Mouse (Mus musculus) kidney, postnatal 36 days (tissue): Measurements from ENCODE around the gene Cd40.

Experiments
- DNase-seq, 2 experiments: peaks; one replicate each; pipeline ENCODE4 v3.0.0; 2021 to 2022; ENCODE audit warnings: mixed read lengths in 2 of 2

Cd40 gene

DNA sequence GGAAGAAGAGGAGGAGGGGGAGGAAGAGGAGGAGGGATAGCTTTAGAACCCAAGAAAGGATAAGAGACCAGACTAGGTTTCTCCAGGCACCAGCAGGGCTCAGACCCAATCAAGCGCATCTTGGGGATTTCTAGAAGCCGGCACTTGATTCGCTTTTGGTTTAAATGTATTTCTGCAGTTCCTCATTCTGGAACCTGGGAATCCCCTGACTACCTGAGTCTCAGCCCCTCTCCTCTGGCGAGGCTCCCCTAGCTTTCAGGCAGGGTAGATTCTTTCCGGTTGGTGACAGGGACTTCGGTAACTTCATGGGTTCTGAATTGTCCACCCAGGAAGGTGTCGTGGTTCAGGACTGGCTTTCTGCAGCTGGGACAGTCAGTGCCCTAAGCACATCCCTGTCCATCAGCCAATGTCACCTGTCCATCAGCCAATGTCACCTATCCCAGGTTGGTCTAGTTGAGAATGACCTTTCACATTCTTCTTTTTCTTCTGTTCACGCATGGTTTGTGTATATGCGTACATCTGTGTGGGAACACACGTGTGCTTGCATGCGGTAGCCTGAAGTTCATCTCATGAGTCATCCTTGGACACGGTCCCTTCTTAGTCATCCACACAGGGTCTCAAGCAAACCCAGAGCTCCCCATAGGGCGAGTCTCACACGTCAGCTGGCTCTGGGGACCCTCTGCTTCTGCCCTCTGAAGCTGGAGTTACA is 1.1 kb downstream of the Cd40 start:
- no peak for DNase-seq

DNA sequence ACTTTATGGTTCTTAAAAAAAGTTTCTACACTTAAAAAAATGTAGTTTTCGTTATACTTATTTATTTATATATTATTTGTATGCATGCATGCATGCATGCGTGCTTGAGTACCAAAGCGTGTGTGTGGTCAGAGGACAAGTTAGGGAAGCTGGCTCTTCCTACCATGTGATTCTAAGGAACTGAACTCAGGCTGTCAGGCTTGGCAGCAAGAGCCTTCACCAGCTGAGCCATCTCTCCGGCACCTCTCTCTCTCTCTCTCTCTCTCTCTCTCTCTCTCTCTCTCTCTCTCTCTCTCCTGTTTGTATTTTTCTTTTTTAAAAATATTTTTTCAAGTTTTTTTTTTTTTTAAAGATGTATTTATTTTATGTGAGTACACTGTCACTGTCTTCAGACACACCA is 4.5 kb downstream of the Cd40 start:
- no peak for DNase-seq

DNA sequence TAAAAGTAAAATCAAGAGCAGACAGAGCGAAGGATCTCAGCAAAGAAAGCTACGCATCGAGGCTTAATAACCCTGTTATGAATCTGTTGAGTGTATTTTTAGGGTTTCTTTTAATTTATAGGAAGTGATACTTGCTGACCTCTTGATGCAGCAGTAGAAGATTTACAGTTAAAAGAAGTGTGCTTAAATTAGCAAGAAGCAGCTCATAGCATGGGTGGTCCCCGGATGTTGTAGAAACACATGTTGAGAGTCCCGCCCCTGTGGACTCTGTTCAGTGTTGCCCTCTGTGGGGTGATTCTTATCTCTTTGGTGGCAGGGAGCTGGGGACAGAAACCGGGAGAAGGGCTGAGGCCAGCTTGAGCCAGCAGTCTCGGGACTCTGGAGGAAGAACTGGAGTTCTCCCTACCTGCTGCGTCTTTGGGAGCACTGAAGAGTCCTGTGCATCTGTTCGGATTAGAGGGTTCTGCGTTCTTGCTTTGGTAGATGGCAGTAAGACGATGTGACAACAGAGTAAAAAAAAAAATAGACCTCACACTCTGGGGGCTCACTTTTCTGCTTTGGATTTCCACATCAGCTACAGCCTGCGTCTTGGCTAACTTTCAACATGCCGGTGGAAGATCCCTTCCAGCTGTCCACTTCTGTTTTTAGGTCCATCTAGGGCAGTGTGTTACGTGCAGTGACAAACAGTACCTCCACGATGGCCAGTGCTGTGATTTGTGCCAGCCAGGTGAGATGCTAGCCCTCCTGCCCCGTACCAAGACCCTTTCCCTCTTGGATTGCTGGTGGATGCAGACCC is 6.4 kb downstream of the Cd40 start:
- no peak for DNase-seq

DNA sequence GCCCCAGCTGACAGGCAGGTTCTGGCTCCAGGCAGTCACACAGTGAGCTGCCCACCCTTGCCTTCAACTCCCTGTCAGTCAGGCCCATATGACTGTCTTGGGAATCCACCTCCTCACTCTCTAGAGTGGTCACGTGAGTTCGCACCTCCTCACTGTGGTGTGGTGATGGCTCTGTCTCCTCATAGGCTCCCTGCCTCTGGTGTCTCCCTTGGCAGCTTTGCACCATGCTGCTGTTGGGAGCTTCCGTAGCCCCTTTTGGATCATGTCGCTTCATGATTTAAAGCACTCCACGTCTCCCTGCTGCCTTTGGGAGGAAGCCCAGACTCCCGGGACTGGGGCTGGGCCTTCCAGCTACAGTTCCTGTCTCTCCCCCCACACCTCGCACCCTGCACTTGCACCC is 9.1 kb downstream of the Cd40 start:
- no peak for DNase-seq

DNA sequence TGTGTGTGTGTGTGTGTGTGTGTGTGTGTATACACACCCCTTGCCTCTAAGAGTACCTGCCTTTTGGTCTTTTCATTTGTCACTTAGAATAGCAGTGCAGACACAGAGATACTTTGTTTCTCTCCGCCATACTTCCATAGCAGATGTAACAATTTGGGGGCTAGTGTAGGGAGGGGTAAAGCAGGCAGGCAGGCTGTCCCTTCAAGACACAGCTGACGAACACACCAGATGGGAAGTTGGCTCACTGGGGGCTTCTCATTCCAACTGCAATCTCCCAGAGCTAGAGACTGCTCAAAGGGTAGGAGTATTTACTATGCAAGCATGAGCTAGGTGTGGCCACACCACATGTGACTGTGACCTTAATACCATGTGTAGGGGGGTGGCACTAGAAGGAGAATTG is 13.4 kb downstream of the Cd40 start:
- no peak for DNase-seq

DNA sequence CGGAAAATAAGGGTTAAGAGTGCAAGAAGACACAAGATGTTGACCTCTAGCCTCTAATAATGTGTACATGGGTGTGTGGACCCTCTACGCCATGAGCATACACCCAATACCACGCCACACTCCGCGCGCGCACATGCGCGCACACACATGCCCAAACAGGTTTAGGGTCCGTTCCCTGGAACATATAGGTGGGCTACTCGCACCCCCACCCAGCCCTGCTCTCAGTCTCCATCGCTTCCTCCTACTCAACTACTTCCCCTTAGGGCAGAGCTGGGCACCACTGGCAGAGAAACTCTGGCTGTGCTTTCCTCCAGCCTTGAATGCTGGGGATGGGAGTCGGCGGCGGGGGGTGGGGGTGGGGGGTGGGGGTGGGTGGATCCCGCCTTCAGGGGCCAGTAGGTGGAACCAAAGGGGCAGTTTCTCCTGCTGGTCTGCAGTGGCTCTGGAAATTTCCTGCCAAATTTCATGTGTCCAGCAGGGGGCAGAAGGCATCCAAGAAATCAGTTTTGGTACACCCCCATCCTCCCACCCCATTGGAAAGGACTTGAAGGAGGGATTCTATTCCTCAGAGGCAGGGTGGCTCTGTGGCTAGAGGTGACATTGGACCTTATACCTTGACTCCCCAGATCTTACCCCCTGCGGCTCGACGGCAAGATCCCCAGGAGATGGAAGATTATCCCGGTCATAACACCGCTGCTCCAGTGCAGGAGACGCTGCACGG is 14.8 kb downstream of the Cd40 start:
- peak; percentile 52 to 77 for DNase-seq

DNA sequence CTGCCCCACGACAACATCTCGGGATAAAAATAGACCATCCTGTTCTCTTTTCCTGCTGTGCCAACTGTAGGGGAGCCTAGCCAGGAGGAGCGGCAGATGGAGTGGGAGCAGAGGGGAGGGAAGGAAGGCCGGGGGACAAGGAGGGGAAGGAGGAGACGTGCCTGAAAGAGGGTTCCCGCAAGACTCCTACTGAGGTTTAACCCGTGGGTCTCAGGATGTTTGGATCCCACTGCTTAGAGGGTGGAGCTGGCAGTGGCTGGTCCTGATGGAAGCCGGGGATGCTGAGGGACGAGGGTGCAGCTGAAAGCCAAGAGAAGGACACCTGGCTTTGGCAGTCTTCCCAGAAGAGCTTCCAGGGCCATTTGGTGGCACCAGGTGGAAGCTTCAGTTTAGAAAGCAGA is 18.0 kb downstream of the Cd40 start:
- DNase-seq = no peak

DNA sequence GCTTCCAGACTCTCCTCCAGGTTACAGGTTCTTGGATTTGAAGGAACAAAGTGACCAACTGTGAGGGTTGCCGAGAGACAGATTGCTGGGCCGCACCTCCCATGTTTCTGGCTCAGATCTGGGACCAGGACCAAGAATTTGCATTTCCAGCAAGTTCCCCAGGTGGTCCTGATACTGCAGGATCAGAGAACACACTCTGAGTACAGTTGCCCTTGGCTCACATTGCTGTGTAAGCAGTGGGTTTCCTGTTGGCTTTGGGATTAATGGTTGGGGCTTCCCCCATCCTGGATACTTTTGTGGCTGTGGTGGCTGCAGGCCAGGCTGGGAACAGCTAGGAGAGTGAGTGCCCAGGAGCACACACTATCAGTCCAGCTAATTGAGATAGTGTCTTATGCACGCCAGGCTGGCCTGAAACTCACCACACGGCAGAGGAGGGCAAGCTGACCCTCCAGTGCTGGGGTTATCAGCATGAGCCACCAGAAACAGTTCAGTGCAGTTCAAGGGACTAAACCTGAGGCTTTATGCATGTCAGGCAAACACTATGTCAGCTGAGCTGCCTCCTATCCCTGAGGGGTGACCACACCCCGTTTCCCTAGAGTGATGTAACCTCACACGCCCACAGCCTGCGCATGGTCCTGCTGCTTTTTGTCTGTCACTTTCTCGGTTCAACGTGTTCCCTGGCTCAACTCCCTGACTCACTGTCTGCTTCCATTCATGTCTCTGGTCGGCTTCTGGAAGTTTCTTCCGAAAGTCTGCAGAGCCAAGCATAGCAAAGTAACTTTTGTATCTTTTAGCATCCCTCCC is 18.9 kb downstream of the Cd40 start:
- DNase-seq = no peak

DNA sequence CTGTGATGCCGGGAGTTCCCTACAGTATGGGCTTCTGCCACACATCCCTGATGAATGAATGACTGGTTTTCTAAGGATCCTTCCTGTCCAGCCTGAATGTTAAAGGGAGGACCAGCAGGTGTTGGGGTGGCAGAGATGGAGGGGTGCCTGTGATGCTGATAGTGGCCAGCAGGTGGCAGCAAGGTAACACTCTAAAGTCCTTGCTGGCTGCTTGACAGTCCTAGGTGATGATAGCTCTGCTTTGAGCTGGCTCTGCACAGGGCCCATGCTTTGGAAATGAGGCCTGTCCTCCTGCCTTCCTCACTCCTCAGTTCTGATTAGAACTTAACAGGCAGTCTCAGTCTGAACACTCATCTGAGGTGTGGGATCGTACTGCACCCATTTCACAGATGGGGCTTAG is 19.5 kb downstream of the Cd40 start:
- peak; percentile 65 to 89 for DNase-seq

DNA sequence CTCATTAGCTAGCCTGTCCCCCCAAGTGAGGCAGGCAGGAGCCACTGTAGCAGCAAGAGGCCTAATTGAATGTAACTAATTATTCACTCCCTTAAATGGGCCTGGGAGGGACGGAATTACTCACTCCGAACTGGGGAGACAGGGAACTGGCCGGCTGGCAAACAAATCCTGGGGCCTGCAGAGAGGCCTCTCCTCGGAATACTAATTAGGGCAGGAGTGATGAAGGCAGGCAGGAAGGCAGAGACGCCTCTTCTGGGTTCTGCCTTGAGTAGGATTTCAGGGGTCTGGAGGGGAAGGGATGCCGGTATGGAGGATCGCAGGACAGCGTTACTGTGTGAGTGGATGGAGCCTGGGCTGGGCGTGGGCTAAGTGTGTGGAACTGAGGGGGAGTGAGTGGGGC is 21.6 kb downstream of the Cd40 start:
- DNase-seq = no peak

DNA sequence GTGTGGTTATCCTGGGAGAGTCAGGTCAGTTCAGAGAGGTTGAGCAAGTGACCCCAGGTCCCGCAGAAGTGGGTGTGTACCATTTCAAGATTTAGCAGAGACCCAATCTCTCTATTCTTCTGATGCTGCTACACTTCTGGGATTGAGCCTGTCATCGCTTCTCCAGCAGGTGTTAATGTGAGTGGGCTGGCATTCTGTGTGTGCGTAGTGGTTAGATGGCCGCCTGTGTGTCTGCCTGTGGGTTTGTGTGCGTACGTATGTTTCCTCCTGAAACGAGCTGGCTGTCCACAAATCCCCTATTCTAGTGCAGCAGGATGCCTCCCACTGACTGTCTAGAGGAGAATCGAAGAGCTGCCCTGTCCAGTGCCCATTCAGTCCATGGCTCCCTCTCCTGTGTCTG is 22.6 kb downstream of the Cd40 start:
- DNase-seq = no peak

DNA sequence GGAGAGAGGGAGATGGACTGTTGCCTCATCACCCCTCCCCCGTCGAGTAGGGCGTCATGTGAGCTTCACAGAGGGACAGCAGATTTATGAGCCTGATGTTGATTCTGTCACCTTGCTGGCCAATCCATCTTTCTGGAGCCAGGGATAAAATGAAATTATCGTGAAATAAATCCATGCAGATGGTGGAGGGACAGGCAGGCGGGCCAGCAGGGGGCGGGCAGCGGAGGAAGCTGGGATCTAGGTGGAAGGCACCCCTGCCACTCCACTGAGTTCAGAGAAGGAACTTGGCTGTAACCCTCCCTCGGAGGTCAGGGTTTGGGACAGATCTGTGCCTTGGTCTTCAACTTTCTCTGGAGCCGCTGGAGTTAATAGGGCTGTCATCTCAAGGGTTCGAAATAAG is 23.2 kb downstream of the Cd40 start:
- DNase-seq = peak in 1 of 2 experiments; percentile 54

DNA sequence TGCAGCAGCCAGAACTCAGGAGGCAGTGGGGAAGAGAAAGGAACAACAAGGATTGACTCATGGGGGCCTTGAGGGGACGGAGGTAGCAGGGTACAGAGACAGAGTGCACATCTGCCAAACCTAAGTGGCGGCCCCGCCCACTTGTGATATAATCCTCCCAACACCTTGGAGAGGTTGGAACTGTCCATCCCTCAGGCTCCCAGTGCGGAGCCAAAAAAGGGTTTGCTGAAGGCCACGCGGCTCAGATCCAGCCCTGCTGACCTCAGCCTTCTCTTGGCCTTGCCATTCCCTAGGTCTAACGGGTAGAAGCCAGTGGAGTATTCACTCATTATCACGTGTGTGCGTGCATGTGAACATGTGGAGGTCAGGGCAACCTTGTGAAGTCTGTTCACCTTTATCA is 25.2 kb downstream of the Cd40 start:
- no peak for DNase-seq

DNA sequence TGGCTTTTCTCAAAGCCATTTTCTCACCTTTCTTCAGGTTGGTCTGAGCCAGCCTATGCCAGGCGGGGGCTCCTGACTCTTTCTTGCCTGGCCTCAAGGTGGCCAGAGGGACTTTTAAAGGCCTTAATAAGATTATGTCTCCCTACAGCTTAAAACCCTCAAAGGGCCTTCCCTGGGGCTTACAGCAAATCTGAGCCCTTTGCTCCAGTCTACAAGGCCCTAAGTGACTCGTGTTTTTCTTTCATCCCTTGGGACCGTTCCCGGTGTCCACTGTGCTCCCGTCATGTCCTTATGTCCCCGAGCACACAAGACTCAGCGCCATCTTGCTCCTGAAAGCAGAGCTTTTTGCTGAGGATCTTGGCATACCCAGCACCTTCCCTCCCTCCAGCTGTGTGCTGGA is 25.8 kb downstream of the Cd40 start:
- DNase-seq = no peak

DNA sequence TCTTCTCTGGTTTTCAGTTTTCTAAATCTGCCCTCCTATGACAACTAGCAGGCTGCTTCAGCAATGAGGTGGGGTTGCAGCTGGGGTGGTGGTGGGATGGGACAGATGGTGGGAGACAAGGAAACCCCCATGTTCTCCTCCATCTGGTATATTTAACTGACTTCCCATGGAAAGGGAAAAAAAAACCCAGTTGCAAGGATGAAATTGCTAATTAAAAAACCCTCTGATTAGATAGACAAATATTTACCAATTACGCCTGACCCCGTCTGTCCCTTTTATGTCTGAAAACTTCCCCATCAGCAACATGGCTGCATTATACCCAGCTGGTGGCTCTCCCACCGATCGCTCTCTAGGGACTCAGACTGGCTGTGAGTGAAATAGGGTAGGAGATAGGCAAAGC is 31.2 kb downstream of the Cd40 start:
- DNase-seq = no peak

DNA sequence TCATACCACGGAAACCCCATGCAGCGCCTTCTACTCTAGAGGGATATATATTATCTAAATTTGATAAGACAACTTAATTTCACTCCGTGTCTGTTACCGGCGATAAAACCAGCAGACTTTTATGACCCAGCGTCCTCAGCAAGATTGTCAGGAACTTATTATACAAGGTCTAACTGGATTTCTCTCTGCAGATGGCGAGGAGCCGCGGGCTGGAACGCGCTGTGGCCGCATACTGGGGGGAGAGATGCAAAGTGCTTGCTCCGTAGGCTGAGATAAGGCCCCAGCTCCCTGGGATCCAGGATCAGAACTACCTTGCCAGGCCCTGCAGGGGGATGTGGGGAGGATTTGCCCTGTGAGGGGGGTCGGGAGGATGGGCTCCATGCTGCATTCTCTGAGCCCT is 34.0 kb downstream of the Cd40 start:
- DNase-seq = no peak

DNA sequence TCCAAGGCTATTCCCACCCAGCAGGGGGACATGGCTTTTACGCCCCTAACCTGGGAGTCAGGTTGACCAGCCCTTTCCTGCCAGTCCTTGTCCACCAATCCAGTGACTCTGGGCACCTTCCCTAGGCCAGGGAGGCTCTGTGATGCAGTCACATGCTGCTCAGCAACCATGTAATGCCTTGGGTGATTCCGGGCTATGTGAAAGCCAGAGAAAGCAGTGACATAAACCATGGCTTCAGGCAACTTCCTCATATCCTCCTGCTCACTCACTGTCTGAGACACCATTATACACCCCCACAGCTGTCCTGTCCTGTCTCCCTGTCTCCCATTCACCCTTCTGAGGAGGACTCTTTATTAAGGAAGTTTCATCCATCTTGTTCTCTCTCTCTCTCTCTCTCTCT is 35.2 kb downstream of the Cd40 start, which contains the start of gene 1700025C18Rik:
Gene 1700025C18Rik, minus strand, starts transcription at position 101 of the 400 bp plus-strand sequence.
- DNase-seq = no peak

DNA sequence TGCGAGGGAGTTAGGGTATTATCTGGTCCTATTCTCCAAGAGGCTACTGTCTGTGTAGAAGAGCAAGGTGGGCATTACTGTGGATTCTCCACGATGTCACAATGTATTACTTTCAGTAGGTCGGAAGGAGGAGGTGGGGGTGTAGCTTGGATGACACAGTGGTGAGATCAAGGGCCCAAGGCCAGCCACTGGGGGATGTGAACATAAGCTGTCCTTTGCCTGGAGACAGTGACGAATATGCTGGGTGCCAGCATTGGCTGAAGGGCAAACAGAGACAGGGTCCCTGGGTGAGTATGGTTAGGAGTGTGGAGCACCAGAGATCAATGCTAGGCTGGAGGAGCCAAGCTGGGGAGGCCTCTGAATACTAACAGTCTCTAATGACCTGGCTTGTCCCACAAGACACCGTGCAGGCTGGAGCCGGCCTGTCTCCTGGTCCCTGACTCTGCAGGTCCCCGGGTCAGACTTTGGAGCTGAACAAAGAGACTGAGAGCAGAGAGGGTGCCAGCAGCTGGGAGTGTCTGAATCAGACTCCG is 36.1 kb downstream of the Cd40 start:
- no peak for DNase-seq

DNA sequence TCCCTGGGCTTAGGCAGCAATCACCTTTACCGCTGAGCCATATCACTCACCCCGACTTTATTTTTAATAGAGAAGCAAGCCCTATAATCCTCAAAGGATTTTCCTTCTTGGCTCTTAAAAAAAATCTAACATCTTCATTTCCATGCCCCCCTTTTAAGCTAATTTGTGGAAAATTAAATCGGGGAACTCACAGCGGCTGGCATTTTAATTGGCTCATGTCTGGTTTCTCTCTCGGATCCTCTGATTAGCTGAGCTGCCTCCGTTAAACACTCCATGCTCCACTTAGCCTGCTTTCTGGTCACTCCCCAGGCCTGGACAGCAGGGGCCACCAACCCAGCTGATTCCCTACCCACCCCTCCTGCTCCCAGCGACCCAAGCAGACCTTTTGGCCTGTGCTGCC is 37.0 kb downstream of the Cd40 start:
- no peak for DNase-seq

DNA sequence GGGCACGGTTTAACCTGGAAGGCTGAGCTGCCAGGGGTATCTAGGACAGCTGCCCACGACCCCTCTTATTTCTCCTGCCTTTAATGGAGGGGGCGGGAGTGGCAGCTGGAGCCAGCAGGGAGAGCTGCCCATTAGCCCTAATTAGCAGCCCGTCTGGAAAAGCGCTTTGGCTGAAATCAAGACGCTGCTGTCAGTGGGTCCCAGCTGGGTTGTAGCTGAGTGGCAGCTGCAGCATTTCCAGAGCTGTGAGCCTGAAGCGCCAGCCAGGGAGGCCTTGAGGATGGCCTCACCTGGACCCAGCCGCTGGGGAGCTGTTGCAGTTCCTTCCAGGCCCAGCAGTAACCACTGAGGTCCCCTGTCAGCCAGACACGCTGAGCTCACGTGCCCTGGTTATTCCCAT is 40.9 kb downstream of the Cd40 start:
- DNase-seq = no peak

DNA sequence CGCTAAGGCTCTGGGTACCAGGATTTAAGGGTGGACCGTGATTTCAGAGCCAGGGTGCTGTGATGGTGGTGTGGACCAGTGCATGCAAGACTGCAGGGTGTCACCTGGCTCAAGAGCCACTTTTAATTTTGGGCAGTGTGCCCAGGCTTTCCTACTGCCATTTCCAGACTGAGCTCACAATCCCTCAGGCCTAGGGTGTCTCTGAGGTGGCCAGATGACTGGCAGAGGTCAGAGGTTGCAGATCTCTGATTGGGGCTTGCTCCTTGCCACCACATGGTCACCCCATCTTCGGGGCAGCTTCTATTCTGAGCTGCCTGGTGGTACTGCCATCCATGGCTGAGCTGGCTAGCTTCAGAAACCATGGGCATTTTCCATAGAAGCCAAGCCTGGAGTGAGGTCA is 43.4 kb downstream of the Cd40 start:
- peak; percentile 48 to 49 for DNase-seq

DNA sequence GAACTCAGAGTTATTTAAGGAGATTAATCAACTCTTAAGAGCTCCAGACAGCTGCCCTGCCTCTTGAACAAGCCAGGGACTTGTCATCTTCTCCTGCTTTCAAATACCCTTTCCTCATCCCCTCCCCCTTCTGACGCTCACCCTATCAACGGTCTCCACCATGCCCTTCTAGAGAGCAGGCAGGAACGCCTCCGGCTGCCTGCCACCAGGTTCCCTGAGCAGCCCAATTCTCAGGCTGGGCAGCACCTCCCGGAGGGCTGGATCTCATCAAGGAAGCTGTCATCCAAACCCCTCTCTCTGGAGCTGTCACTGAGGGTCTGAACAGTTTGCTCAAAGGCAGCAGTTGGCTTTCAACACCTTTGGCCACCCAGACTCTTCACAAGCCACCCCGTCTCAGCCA is 45.3 kb downstream of the Cd40 start:
- DNase-seq = no peak

DNA sequence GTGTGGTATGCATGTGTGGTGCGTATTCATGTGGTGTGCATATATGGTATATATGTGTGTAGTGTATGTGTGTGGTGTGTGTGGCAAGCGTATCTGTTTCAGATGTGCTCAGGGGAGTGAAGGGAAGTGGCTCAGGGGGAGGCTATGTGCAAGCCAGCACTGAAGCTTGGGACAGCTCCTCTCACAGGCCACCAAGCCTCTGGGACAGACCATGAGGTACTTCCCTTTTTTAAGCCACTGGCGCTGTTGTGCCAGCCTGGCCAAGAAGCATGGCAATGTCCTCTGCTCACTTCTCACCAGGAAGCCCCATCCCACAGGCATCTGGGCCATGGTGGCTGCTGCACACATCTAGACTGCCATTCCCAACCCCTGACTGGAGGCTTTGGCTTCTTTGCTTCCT is 47.5 kb downstream of the Cd40 start:
- no peak for DNase-seq
